Mouse (Mus musculus): ENCODE measurements around the gene Dnajc21. TPM values are rescaled to one million over a fixed set of nuclear protein-coding genes. Genes with fewer than 3 reads are reported as not detected.

Gene Dnajc21
- polyA plus RNA-seq, 1 experiment from 2014 or later = 12.4 TPM

- Histone ChIP-seq H3K9ac (replicated peaks; ENCODE audit: low read depth, low read length) (no peak overlapping the region), H3K9me3 (ENCODE audit: control insufficient read depth, low read depth, low read length) (no peaks in the 10 kb centered on the region), H3K4me1 (ENCODE audit: control insufficient read depth, insufficient read depth, low read length) (0 out of 2 replicates have a peak, but pooled peaks cover 3% of the 10 kb centered on the region), H3K4me2 (replicated peaks; ENCODE audit: low read depth, low read length) (no peak overlapping the region), H3K4me3 (ENCODE audit: low read depth, low read length) (no peak overlapping the region), H3K27ac (ENCODE audit: low read length) (no peak overlapping the region), H3K27me3 (ENCODE audit: control insufficient read depth, insufficient read depth, low read length) (no peaks in the 10 kb centered on the region), H3K36me3 (ENCODE audit: control insufficient read depth, insufficient read depth, low read length) (peaks cover 7% of the 10 kb centered on the region)
- WGBS = 91% methylated on average over 5 of the region's 5 CpGs
- no peak for ATAC-seq (ENCODE audit: insufficient number of reproducible peaks, insufficient read depth, low FRiP score, low read depth)
These were observed 19.8 kb upstream of the Dnajc21 start for GRCm38 (mm10) chr15:10490101-10490500.

GRCm38 (mm10) chr15:10487246-10487645 lies 16.9 kb upstream of the Dnajc21 start:
- ATAC-seq (ENCODE audit: insufficient number of reproducible peaks, insufficient read depth, low FRiP score, low read depth) = no peak
- peak overlapping the region; percentile 46 for H3K4me2 ChIP-seq (replicated peaks; ENCODE audit: low read depth, low read length)
- H3K9me3 ChIP-seq (ENCODE audit: control insufficient read depth, low read depth, low read length) = no peaks in the 10 kb centered on the region
- H3K9ac ChIP-seq (replicated peaks; ENCODE audit: low read depth, low read length) = no peak overlapping the region
- 62% methylated on average over 2 of the region's 2 CpGs for WGBS
- H3K27me3 ChIP-seq (ENCODE audit: control insufficient read depth, insufficient read depth, low read length) = no peaks in the 10 kb centered on the region
- no peak overlapping the region for H3K27ac ChIP-seq (ENCODE audit: low read length)
- H3K4me1 ChIP-seq (ENCODE audit: control insufficient read depth, insufficient read depth, low read length) = peaks cover 3% of the 10 kb centered on the region; the same call in 1 of the 2 replicates
- H3K36me3 ChIP-seq (ENCODE audit: control insufficient read depth, insufficient read depth, low read length) = peaks cover 11% of the 10 kb centered on the region
- peak overlapping the region; percentile 78; the same call in 1 of the 2 replicates for H3K4me3 ChIP-seq (ENCODE audit: low read depth, low read length)

GRCm38 (mm10) chr15:10486365-10486839 lies 16.1 kb upstream of the Dnajc21 start:
- Histone ChIP-seq H3K4me3 (ENCODE audit: low read depth, low read length) (peak overlapping the region; percentile 78), H3K4me1 (ENCODE audit: control insufficient read depth, insufficient read depth, low read length) (peaks cover 3% of the 10 kb centered on the region; the same call in 1 of the 2 replicates), H3K27me3 (ENCODE audit: control insufficient read depth, insufficient read depth, low read length) (no peaks in the 10 kb centered on the region), H3K9ac (replicated peaks; ENCODE audit: low read depth, low read length) (peak overlapping the region; percentile 70), H3K36me3 (ENCODE audit: control insufficient read depth, insufficient read depth, low read length) (peaks cover 12% of the 10 kb centered on the region), H3K27ac (ENCODE audit: low read length) (no peak overlapping the region), H3K9me3 (ENCODE audit: control insufficient read depth, low read depth, low read length) (no peaks in the 10 kb centered on the region), H3K4me2 (replicated peaks; ENCODE audit: low read depth, low read length) (peak overlapping the region; percentile 46)
- under 1% methylated on average over 18 of the region's 18 CpGs for WGBS
- ATAC-seq (ENCODE audit: insufficient number of reproducible peaks, insufficient read depth, low FRiP score, low read depth) = 0 out of 2 replicates have a peak, but pooled peaks have one; percentile 10

- peak; percentile 99 for ATAC-seq (ENCODE audit: insufficient number of reproducible peaks, insufficient read depth, low FRiP score, low read depth)
- H3K27me3 ChIP-seq (ENCODE audit: control insufficient read depth, insufficient read depth, low read length) = no peaks in the 10 kb centered on the region
- H3K9me3 ChIP-seq (ENCODE audit: control insufficient read depth, low read depth, low read length) = no peaks in the 10 kb centered on the region
- peak within 1 kb of the TSS; percentile 69 for H3K4me2 ChIP-seq (replicated peaks; ENCODE audit: low read depth, low read length)
- H3K4me1 ChIP-seq (ENCODE audit: control insufficient read depth, insufficient read depth, low read length) = peaks cover 3% of the 10 kb centered on the region; the same call in 1 of the 2 replicates
- under 1% methylated on average over 58 of the region's 58 CpGs for WGBS
- peak within 1 kb of the TSS; percentile 70 for H3K9ac ChIP-seq (replicated peaks; ENCODE audit: low read depth, low read length)
- peaks cover 16% of the 10 kb centered on the region for H3K36me3 ChIP-seq (ENCODE audit: control insufficient read depth, insufficient read depth, low read length)
- H3K4me3 ChIP-seq (ENCODE audit: low read depth, low read length) = peak within 1 kb of the TSS; percentile 78
- 0 out of 2 replicates have a peak within 1 kb of the TSS, but pooled peaks have one; percentile 28 for H3K27ac ChIP-seq (ENCODE audit: low read length)
These were observed 15.4 kb upstream of the Dnajc21 start, which contains the start of the genes Brix1 and Rad1 for GRCm38 (mm10) chr15:10485484-10486364. TSS of gene Brix1 (minus strand) at chr15:10485947. TSS of gene Rad1 (plus strand) at chr15:10486018.

- H3K4me2 ChIP-seq (replicated peaks; ENCODE audit: low read depth, low read length) = peak overlapping the region; percentile 69
These were observed 625 bp upstream of the Dnajc21 start for GRCm38 (mm10) chr15:10470941-10471340.

GRCm38 (mm10) chr15:10469641-10470150 lies 620 bp downstream of the Dnajc21 start:
- Histone ChIP-seq H3K27me3 (ENCODE audit: control insufficient read depth, insufficient read depth, low read length) (no peaks in the 10 kb centered on the region), H3K4me3 (ENCODE audit: low read depth, low read length) (peak overlapping the region; percentile 77), H3K27ac (ENCODE audit: low read length) (peak overlapping the region; percentile 66), H3K4me2 (replicated peaks; ENCODE audit: low read depth, low read length) (peak overlapping the region; percentile 69), H3K4me1 (ENCODE audit: control insufficient read depth, insufficient read depth, low read length) (0 out of 2 replicates have a peak, but pooled peaks cover 3% of the 10 kb centered on the region), H3K36me3 (ENCODE audit: control insufficient read depth, insufficient read depth, low read length) (no peaks in the 10 kb centered on the region), H3K9ac (replicated peaks; ENCODE audit: low read depth, low read length) (peak overlapping the region; percentile 82), H3K9me3 (ENCODE audit: control insufficient read depth, low read depth, low read length) (no peaks in the 10 kb centered on the region)
- WGBS = under 1% methylated on average over 40 of the region's 40 CpGs
- ATAC-seq (ENCODE audit: insufficient number of reproducible peaks, insufficient read depth, low FRiP score, low read depth) = no peak

More at GRCm38 (mm10) chr15:10470941-10471340, 625 bp upstream of the Dnajc21 start:
- H3K4me1 ChIP-seq (ENCODE audit: control insufficient read depth, insufficient read depth, low read length) = 0 out of 2 replicates have a peak, but pooled peaks cover 3% of the 10 kb centered on the region
- peak overlapping the region; percentile 82 for H3K9ac ChIP-seq (replicated peaks; ENCODE audit: low read depth, low read length)
- H3K36me3 ChIP-seq (ENCODE audit: control insufficient read depth, insufficient read depth, low read length) = peaks cover 9% of the 10 kb centered on the region
- peak overlapping the region; percentile 77 for H3K4me3 ChIP-seq (ENCODE audit: low read depth, low read length)
- no peaks in the 10 kb centered on the region for H3K9me3 ChIP-seq (ENCODE audit: control insufficient read depth, low read depth, low read length)
- ATAC-seq (ENCODE audit: insufficient number of reproducible peaks, insufficient read depth, low FRiP score, low read depth) = 0 out of 2 replicates have a peak, but pooled peaks have one; percentile 3
- H3K27ac ChIP-seq (ENCODE audit: low read length) = peak overlapping the region; percentile 52; the same call in 1 of the 2 replicates
- no peaks in the 10 kb centered on the region for H3K27me3 ChIP-seq (ENCODE audit: control insufficient read depth, insufficient read depth, low read length)
- 13% methylated on average over 3 of the region's 3 CpGs for WGBS

- no peak for ATAC-seq (ENCODE audit: insufficient number of reproducible peaks, insufficient read depth, low FRiP score, low read depth)
- Histone ChIP-seq H3K4me1 (ENCODE audit: control insufficient read depth, insufficient read depth, low read length) (0 out of 2 replicates have a peak, but pooled peaks cover 3% of the 10 kb centered on the region), H3K9me3 (ENCODE audit: control insufficient read depth, low read depth, low read length) (no peaks in the 10 kb centered on the region), H3K4me2 (replicated peaks; ENCODE audit: low read depth, low read length) (no peak overlapping the region; the same call in 1 of the 2 replicates), H3K36me3 (ENCODE audit: control insufficient read depth, insufficient read depth, low read length) (no peaks in the 10 kb centered on the region), H3K9ac (replicated peaks; ENCODE audit: low read depth, low read length) (no peak overlapping the region), H3K4me3 (ENCODE audit: low read depth, low read length) (no peak overlapping the region), H3K27ac (ENCODE audit: low read length) (no peak overlapping the region), H3K27me3 (ENCODE audit: control insufficient read depth, insufficient read depth, low read length) (no peaks in the 10 kb centered on the region)
- 76% methylated on average over 3 of the region's 3 CpGs for WGBS
These were observed 1.6 kb downstream of the Dnajc21 start for GRCm38 (mm10) chr15:10468761-10469160.

- 0 out of 2 replicates have a peak, but pooled peaks cover 3% of the 10 kb centered on the region for H3K4me1 ChIP-seq (ENCODE audit: control insufficient read depth, insufficient read depth, low read length)
- no peak overlapping the region for H3K27ac ChIP-seq (ENCODE audit: low read length)
- no peak overlapping the region for H3K9ac ChIP-seq (replicated peaks; ENCODE audit: low read depth, low read length)
- no peak overlapping the region for H3K4me3 ChIP-seq (ENCODE audit: low read depth, low read length)
- no peaks in the 10 kb centered on the region for H3K27me3 ChIP-seq (ENCODE audit: control insufficient read depth, insufficient read depth, low read length)
- H3K36me3 ChIP-seq (ENCODE audit: control insufficient read depth, insufficient read depth, low read length) = peaks cover 10% of the 10 kb centered on the region
- no peak overlapping the region for H3K4me2 ChIP-seq (replicated peaks; ENCODE audit: low read depth, low read length)
- no peaks in the 10 kb centered on the region for H3K9me3 ChIP-seq (ENCODE audit: control insufficient read depth, low read depth, low read length)
- ATAC-seq (ENCODE audit: insufficient number of reproducible peaks, insufficient read depth, low FRiP score, low read depth) = no peak
- WGBS = 85% methylated on average over 3 of the region's 3 CpGs
These were observed 5.6 kb downstream of the Dnajc21 start for GRCm38 (mm10) chr15:10464678-10465077.
